Mouse (Mus musculus) T-helper 1 cell (primary cell): Measurements from ENCODE around the gene Gm12887.

ENCODE experiments used
- in situ Hi-C: fragments of 300-600 bp; cut with MboI, MseI; formaldehyde crosslinking; loops from one replicate; pipeline ENCODE4 v1.15.1; 2025; ENCODE audit warnings: high pct_unique_total_duplicates

Gm12887 gene

DNA sequence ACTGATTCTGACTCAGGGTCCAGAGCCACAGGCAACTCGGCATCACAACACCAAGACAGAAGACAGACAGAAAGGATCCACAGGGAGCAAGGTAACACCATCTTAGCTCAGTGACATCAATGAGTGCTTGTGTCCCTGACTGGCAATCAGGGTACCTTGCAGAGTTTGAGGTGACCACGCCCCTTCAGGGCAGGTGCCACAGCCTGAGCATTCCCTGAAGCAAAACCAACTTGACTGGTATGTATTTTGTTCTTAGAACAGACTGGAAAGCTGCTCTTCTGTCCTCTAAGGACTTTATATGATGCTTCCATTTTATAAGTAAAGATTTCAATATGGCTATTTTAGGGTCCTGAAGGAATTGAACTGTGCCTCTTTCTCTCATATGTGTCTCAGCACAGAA, at the start of gene Gm12887:
TSS of gene Gm12887 (minus strand) at position 101 of the 400 bp plus-strand sequence.
- in situ Hi-C loops = no loop called here

DNA sequence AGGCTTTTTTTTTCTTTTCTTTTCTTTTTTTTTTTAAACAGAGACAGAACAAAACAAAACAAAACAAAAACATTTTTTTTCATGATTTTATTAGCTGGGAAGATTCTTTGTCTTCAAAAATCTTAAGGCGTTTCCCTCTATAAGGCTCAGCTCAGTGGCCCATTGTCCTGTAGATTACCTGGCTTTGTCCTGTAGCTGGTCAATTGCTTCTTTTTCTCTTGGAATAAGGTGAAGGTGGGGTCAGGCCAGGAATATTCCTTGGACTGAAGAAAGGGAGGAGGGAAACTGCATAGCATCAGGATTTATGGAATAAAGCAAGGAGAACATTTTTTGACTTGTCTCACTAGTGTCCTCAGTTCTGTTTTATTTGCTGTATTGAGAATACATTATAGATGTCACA, 35.1 kb upstream of the Gm12887 start:
- in situ Hi-C loops = no loop called here
